Mouse (Mus musculus) lung, postnatal 0 days (tissue): ENCODE data around the gene Rgs3.

ENCODE experiments used
- CTCF ChIP-seq: IDR thresholded peaks from 2 replicates; pipeline ENCODE4 v1.5.1; 2016; ENCODE audit warnings: antibody characterized with exemption, mild to moderate bottlenecking
- EP300 ChIP-seq: IDR thresholded peaks from 2 replicates; pipeline ENCODE4 v1.6.1; 2016; ENCODE audit warnings: antibody characterized with exemption, mild to moderate bottlenecking, control low read depth

DNA sequence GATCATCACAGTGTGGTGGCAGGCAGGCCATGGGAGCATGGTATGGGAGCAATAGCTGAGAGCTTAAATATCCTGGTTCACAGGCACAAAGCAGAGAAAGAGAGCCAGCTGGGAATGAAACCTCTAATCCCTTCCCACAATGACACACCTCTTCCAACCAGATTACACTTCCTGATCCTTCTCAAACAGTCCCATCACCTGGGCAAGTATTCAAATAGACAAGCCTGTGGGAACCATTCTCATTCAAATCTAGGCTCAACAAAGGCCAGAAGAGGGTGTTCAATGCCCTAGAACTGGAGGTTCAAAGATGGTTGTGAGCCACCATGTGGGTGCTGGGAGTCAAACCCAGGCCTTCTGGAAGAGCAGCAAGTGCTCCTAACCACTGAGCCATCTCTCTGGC, 161.2 kb downstream of the Rgs3 start:
- TF ChIP-seq EP300, result no peak
- TF ChIP-seq CTCF, result no peak
